Mouse (Mus musculus): Measurements from ENCODE around the gene Gm49387.

- TF ChIP-seq POLR2A (IDR thresholded peaks at IDR 0.05; ENCODE audit: insufficient read length, low read depth): no peak
- no peak for TF ChIP-seq USF1 (IDR thresholded peaks at IDR 0.05; ENCODE audit: low read depth)
- TF ChIP-seq POLR2AphosphoS2 (IDR thresholded peaks at IDR 0.05; ENCODE audit: insufficient read length, low read depth): no peak
- no peak for TF ChIP-seq MAX (IDR thresholded peaks at IDR 0.05; ENCODE audit: low read depth)
- no peak for TF ChIP-seq REST (IDR thresholded peaks at IDR 0.05; ENCODE audit: insufficient read depth, insufficient read length)
- TF ChIP-seq E2F4 (IDR thresholded peaks at IDR 0.05; ENCODE audit: insufficient read depth): no peak
- TF ChIP-seq SRF (IDR thresholded peaks at IDR 0.05; ENCODE audit: control insufficient read depth, insufficient read length, low read depth): no peak
These were observed 27.0 kb downstream of the Gm49387 start for GRCm38 (mm10) chr14:31613671-31614070.

Measured in myocyte (in vitro differentiated cells).